Mouse (Mus musculus): ENCODE data around the gene Opn3. TPM values are rescaled to one million over a fixed set of nuclear protein-coding genes. Genes with fewer than 3 reads are reported as not detected.
A peak's percentile ranks its signal among the peaks of the same experiment; 100 is the strongest.

Opn3 gene
- 5.2 and 5.9 TPM in 2 replicates for polyA plus RNA-seq (2015; fragmentation: Nextera tagmentation; extraction: Ambion mirVana)

GRCm38 (mm10) chr1:175692246-175692996 lies at the start of gene Opn3, which contains the start of gene Chml:
TSS of gene Opn3 (minus strand) at chr1:175692776.
TSS of gene Chml (minus strand) at chr1:175692901.
- ATAC-seq (ENCODE audit: insufficient read depth, low FRiP score), result peak; percentile 98
- WGBS, result under 1% methylated on average over 73 of the region's 73 CpGs

DNA sequence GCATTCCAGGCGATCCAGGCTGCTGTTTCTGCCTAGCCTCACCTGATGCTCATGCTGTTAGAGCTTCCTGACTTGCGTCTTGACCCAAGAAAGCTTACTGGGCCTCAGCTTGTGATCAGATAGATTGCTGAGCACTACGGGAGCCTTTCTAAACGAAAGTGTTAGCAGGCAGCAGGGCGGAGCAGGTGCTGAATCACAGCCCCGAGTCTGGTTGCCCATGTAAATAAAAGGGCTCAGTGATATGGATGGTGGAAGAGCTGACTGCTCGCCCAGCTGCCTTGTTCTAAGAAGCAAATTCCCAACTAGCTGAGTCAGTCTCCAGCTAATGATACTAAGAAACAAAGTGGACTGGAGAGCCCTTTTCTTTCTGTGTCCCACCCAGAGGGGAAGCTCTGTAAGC lies 33.2 kb upstream of the Opn3 start:
- ATAC-seq (ENCODE audit: insufficient read depth, low FRiP score), result peak; percentile 79
- no peak overlapping the region for H3K4me3 ChIP-seq (replicated peaks; ENCODE audit: low read length)
- WGBS, result 28% methylated on average over 7 of the region's 7 CpGs

More at GRCm38 (mm10) chr1:175692246-175692996, at the start of gene Opn3, which contains the start of gene Chml:
- Histone ChIP-seq H3K27ac (ENCODE audit: low read length) (peak within 1 kb of the TSS; percentile 75), H3K36me3 (ENCODE audit: control insufficient read depth, insufficient read depth, low read length) (no peaks in the 10 kb centered on the region), H3K9ac (ENCODE audit: low read length) (peak within 1 kb of the TSS; percentile 83), H3K9me3 (replicated peaks; ENCODE audit: control insufficient read depth, low read length) (no peaks in the 10 kb centered on the region), H3K4me2 (ENCODE audit: low read depth, low read length) (peak within 1 kb of the TSS; percentile 71), H3K27me3 (ENCODE audit: control insufficient read depth, insufficient read depth, low read length) (no peaks in the 10 kb centered on the region), H3K4me1 (ENCODE audit: control insufficient read depth, insufficient read depth, low read length) (no peaks in the 10 kb centered on the region), H3K4me3 (replicated peaks; ENCODE audit: low read length) (peak within 1 kb of the TSS; percentile 64)

GRCm38 (mm10) chr1:175716832-175717231 lies 24.3 kb upstream of the Opn3 start:
- Histone ChIP-seq H3K9me3 (replicated peaks; ENCODE audit: control insufficient read depth, low read length) (no peaks in the 10 kb centered on the region), H3K4me1 (ENCODE audit: control insufficient read depth, insufficient read depth, low read length) (no peaks in the 10 kb centered on the region), H3K27me3 (ENCODE audit: control insufficient read depth, insufficient read depth, low read length) (no peaks in the 10 kb centered on the region), H3K9ac (ENCODE audit: low read length) (no peak overlapping the region), H3K4me3 (replicated peaks; ENCODE audit: low read length) (no peak overlapping the region), H3K27ac (ENCODE audit: low read length) (no peak overlapping the region), H3K4me2 (ENCODE audit: low read depth, low read length) (no peak overlapping the region), H3K36me3 (ENCODE audit: control insufficient read depth, insufficient read depth, low read length) (no peaks in the 10 kb centered on the region)
- no peak for ATAC-seq (ENCODE audit: insufficient read depth, low FRiP score)
- WGBS, result 86% methylated on average over 9 of the region's 9 CpGs

More for the DNA sequence above, 33.2 kb upstream of the Opn3 start:
- Histone ChIP-seq H3K4me2 (ENCODE audit: low read depth, low read length) (0 out of 2 replicates have a peak overlapping the region, but pooled peaks have one; percentile 8), H3K9ac (ENCODE audit: low read length) (no peak overlapping the region), H3K27me3 (ENCODE audit: control insufficient read depth, insufficient read depth, low read length) (no peaks in the 10 kb centered on the region), H3K4me1 (ENCODE audit: control insufficient read depth, insufficient read depth, low read length) (no peaks in the 10 kb centered on the region), H3K27ac (ENCODE audit: low read length) (no peak overlapping the region), H3K9me3 (replicated peaks; ENCODE audit: control insufficient read depth, low read length) (no peaks in the 10 kb centered on the region), H3K36me3 (ENCODE audit: control insufficient read depth, insufficient read depth, low read length) (no peaks in the 10 kb centered on the region)

GRCm38 (mm10) chr1:175712338-175712909 lies 19.8 kb upstream of the Opn3 start:
- 70% methylated on average over 11 of the region's 11 CpGs for WGBS

GRCm38 (mm10) chr1:175708013-175708412 lies 15.4 kb upstream of the Opn3 start:
- Histone ChIP-seq H3K9ac (ENCODE audit: low read length) (no peak overlapping the region), H3K9me3 (replicated peaks; ENCODE audit: control insufficient read depth, low read length) (no peaks in the 10 kb centered on the region), H3K36me3 (ENCODE audit: control insufficient read depth, insufficient read depth, low read length) (no peaks in the 10 kb centered on the region), H3K4me1 (ENCODE audit: control insufficient read depth, insufficient read depth, low read length) (no peaks in the 10 kb centered on the region), H3K4me2 (ENCODE audit: low read depth, low read length) (no peak overlapping the region), H3K27me3 (ENCODE audit: control insufficient read depth, insufficient read depth, low read length) (no peaks in the 10 kb centered on the region), H3K27ac (ENCODE audit: low read length) (no peak overlapping the region), H3K4me3 (replicated peaks; ENCODE audit: low read length) (no peak overlapping the region)
- no peak for ATAC-seq (ENCODE audit: insufficient read depth, low FRiP score)

More at GRCm38 (mm10) chr1:175712338-175712909, 19.8 kb upstream of the Opn3 start:
- no peak overlapping the region for H3K27ac ChIP-seq (ENCODE audit: low read length)
- ATAC-seq (ENCODE audit: insufficient read depth, low FRiP score), result peak; percentile 44; the same call in 1 of the 2 replicates
- H3K27me3 ChIP-seq (ENCODE audit: control insufficient read depth, insufficient read depth, low read length), result no peaks in the 10 kb centered on the region
- no peak overlapping the region for H3K4me3 ChIP-seq (replicated peaks; ENCODE audit: low read length)
- no peak overlapping the region for H3K4me2 ChIP-seq (ENCODE audit: low read depth, low read length)
- H3K9ac ChIP-seq (ENCODE audit: low read length), result no peak overlapping the region
- no peaks in the 10 kb centered on the region for H3K4me1 ChIP-seq (ENCODE audit: control insufficient read depth, insufficient read depth, low read length)
- no peaks in the 10 kb centered on the region for H3K36me3 ChIP-seq (ENCODE audit: control insufficient read depth, insufficient read depth, low read length)
- no peaks in the 10 kb centered on the region for H3K9me3 ChIP-seq (replicated peaks; ENCODE audit: control insufficient read depth, low read length)

DNA sequence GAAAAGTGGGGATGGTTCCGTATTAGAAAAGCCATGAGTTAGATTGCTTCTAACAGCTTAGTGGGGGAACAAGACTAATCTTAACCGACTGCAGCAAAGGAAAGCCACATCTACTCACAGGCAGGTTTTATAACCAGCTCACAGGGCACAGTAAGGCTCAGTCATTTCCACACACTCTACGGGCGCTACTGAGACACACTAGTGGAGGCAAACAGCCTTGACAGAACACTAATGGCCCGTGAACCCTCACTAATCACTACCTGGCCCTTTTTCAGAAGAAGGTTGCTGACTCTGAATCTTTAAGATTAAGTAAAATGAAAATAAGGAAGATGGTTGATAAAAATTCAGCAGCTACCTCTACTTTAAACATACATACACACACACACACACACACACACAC lies 15.0 kb upstream of the Opn3 start:
- WGBS, result 58% methylated on average over 5 of the region's 5 CpGs
- Histone ChIP-seq H3K4me1 (ENCODE audit: control insufficient read depth, insufficient read depth, low read length) (no peaks in the 10 kb centered on the region), H3K9me3 (replicated peaks; ENCODE audit: control insufficient read depth, low read length) (no peaks in the 10 kb centered on the region), H3K4me2 (ENCODE audit: low read depth, low read length) (no peak overlapping the region), H3K4me3 (replicated peaks; ENCODE audit: low read length) (no peak overlapping the region), H3K9ac (ENCODE audit: low read length) (no peak overlapping the region), H3K27ac (ENCODE audit: low read length) (no peak overlapping the region), H3K36me3 (ENCODE audit: control insufficient read depth, insufficient read depth, low read length) (no peaks in the 10 kb centered on the region), H3K27me3 (ENCODE audit: control insufficient read depth, insufficient read depth, low read length) (no peaks in the 10 kb centered on the region)
- ATAC-seq (ENCODE audit: insufficient read depth, low FRiP score), result no peak

DNA sequence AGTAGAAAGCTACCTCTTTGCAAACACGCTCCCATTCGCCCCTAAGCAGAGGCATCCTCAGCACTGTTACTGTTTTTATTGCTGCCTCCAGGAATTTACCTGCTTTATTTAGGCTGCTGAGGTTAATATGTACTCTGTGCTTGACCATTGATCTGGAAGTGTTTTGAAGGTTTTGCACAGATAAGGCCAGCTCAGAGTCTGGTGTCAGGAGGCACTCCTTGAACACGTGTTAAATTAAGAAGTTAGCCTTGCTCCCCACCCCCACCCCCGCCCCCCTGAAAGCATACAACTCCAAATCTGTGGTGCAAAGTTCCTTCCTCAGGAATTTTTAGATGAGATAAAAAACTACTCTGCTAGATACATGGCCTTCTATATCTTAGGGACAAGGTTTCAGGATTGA lies 8.6 kb upstream of the Opn3 start:
- H3K9me3 ChIP-seq (replicated peaks; ENCODE audit: control insufficient read depth, low read length), result no peaks in the 10 kb centered on the region
- H3K4me1 ChIP-seq (ENCODE audit: control insufficient read depth, insufficient read depth, low read length), result no peaks in the 10 kb centered on the region
- no peaks in the 10 kb centered on the region for H3K27me3 ChIP-seq (ENCODE audit: control insufficient read depth, insufficient read depth, low read length)
- no peak overlapping the region for H3K4me2 ChIP-seq (ENCODE audit: low read depth, low read length)
- no peak overlapping the region for H3K9ac ChIP-seq (ENCODE audit: low read length)
- ATAC-seq (ENCODE audit: insufficient read depth, low FRiP score), result peak; percentile 33; the same call in 1 of the 2 replicates
- H3K36me3 ChIP-seq (ENCODE audit: control insufficient read depth, insufficient read depth, low read length), result no peaks in the 10 kb centered on the region
- WGBS, result 57% methylated on average over 4 of the region's 4 CpGs
- H3K4me3 ChIP-seq (replicated peaks; ENCODE audit: low read length), result no peak overlapping the region
- no peak overlapping the region for H3K27ac ChIP-seq (ENCODE audit: low read length)

DNA sequence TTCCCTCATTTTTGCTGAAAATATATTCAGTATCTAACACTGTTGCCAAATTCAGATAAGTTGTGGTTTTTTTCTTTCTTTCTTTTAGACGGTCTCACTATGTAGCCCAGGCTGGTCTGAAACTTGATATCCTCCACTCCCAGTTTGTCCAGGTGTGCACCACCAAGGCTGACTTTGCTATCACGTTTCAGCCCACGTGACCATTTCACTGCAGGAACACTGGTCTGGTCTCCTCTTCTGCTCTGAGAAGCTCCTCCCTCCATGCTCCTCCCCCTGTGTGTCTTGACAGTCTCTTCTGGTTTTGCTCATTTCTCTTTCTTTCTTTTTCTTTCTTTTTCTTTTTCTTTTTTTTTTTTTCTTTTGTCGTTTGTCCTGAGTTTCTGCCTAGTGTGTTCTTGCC lies 7.2 kb upstream of the Opn3 start:
- no peak for ATAC-seq (ENCODE audit: insufficient read depth, low FRiP score)

DNA sequence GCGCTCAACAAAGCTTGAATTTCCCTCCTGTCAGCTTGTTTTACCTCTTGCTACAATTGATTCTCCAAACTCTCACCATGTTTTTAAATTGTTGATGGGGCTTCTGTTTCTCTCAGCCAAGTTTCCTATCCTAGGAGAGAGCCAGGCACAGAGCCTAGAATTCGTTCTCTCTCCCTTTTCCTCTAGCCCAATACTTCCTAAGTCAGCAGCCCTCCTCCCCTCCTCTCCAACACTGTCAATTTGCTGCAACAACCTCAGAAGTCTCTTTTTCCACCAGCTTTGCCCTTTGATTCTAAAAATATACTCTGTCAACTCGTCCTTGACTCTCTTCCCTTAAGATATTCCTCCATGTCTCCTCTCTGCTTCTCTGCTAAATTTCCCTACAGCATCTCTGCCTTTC lies 6.8 kb upstream of the Opn3 start:
- no peak overlapping the region for H3K4me3 ChIP-seq (replicated peaks; ENCODE audit: low read length)
- no peak for ATAC-seq (ENCODE audit: insufficient read depth, low FRiP score)
- 56% methylated on average over 3 of the region's 3 CpGs for WGBS

More for the DNA sequence above, 7.2 kb upstream of the Opn3 start:
- no peaks in the 10 kb centered on the region for H3K27me3 ChIP-seq (ENCODE audit: control insufficient read depth, insufficient read depth, low read length)
- no peak overlapping the region for H3K4me3 ChIP-seq (replicated peaks; ENCODE audit: low read length)
- H3K27ac ChIP-seq (ENCODE audit: low read length), result no peak overlapping the region
- H3K9me3 ChIP-seq (replicated peaks; ENCODE audit: control insufficient read depth, low read length), result no peaks in the 10 kb centered on the region
- H3K36me3 ChIP-seq (ENCODE audit: control insufficient read depth, insufficient read depth, low read length), result no peaks in the 10 kb centered on the region
- H3K9ac ChIP-seq (ENCODE audit: low read length), result no peak overlapping the region
- H3K4me2 ChIP-seq (ENCODE audit: low read depth, low read length), result no peak overlapping the region
- 28% methylated on average over 4 of the region's 4 CpGs for WGBS
- no peaks in the 10 kb centered on the region for H3K4me1 ChIP-seq (ENCODE audit: control insufficient read depth, insufficient read depth, low read length)

More for the DNA sequence above, 6.8 kb upstream of the Opn3 start:
- Histone ChIP-seq H3K27ac (ENCODE audit: low read length) (no peak overlapping the region), H3K4me1 (ENCODE audit: control insufficient read depth, insufficient read depth, low read length) (no peaks in the 10 kb centered on the region), H3K4me2 (ENCODE audit: low read depth, low read length) (no peak overlapping the region), H3K9ac (ENCODE audit: low read length) (no peak overlapping the region), H3K36me3 (ENCODE audit: control insufficient read depth, insufficient read depth, low read length) (no peaks in the 10 kb centered on the region), H3K27me3 (ENCODE audit: control insufficient read depth, insufficient read depth, low read length) (no peaks in the 10 kb centered on the region), H3K9me3 (replicated peaks; ENCODE audit: control insufficient read depth, low read length) (no peaks in the 10 kb centered on the region)
